Comparison of ENCODE assay signal across 10 mouse cellular contexts in the genomic region with DNA sequence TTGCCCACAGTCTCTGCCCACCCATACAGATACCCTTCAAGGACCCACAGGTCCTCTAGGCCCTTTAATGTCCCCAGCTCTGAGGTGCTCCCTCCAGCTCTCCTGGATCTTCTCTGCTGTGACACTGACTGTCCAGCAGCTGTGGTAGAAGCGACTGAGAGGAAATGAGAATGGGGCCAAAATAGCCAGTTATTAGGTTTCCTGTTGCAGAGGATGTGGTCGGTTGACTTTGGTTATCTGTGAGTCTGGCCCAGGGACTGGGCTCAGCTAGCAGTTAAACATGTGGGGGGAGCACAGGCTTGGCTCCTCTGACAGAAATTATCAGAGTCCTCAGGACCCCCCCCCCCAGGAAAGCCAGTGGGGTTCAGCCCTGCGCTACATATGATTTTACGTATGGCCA. TPM values are rescaled to one million over a fixed set of nuclear protein-coding genes. Genes with fewer than 3 reads are reported as not detected.
A peak's percentile ranks its signal among the peaks of the same experiment; 100 is the strongest.
DNase-seq lines count a peak whose midpoint lies in the region; ATAC-seq and TF ChIP-seq lines count a peak whose summit lies in the region.
"Had no signal": no experiment of that assay in that cellular context is flagged by ENCODE, and none has a peak within 500 bp of the region (broad histone marks: within the 10 kb centered on the region; RNA-seq: fewer than 3 reads in every experiment).

No protein-coding gene starts in this region.

- no peak overlapping the region for H3K9ac ChIP-seq in heart, postnatal 0 days (replicated peaks; ENCODE audit: low read depth, low read length)
- no peak overlapping the region for H3K9ac ChIP-seq in forebrain, postnatal 0 days
- H3K9ac ChIP-seq: embryonic facial prominence, embryonic 13.5 days; hindbrain, embryonic 15.5 days had no signal

- H3K4me1 ChIP-seq in heart, postnatal 0 days (ENCODE audit: control insufficient read depth, insufficient read depth): peaks cover 40% of the 10 kb centered on the region
- H3K4me1 ChIP-seq in forebrain, postnatal 0 days (ENCODE audit: insufficient read depth): no peaks in the 10 kb centered on the region

- no peak for TF ChIP-seq EP300 in heart, postnatal 0 days (IDR thresholded peaks at IDR 0.05; ENCODE audit: low read depth)

- no peak overlapping the region for H3K4me3 ChIP-seq in heart, postnatal 0 days (ENCODE audit: low read depth, low read length)
- no peak overlapping the region for H3K4me3 ChIP-seq in forebrain, postnatal 0 days (ENCODE audit: low read depth, low read length)
- H3K4me3 ChIP-seq: embryonic facial prominence, embryonic 13.5 days; hindbrain, embryonic 15.5 days had no signal

- ATAC-seq in heart, postnatal 0 days (ENCODE audit: insufficient read depth, low read depth): peak; percentile 50
- ATAC-seq in forebrain, postnatal 0 days: no peak

- no peak for TF ChIP-seq CTCF in heart, postnatal 0 days (IDR thresholded peaks at IDR 0.05; ENCODE audit: low read depth)
- TF ChIP-seq CTCF in forebrain, postnatal 0 days (IDR thresholded peaks at IDR 0.05; ENCODE audit: low read depth): no peak

- no peaks in the 10 kb centered on the region for H3K27me3 ChIP-seq in heart, postnatal 0 days (ENCODE audit: control insufficient read depth, insufficient read depth, low read length)
- no peaks in the 10 kb centered on the region for H3K27me3 ChIP-seq in forebrain, postnatal 0 days (ENCODE audit: insufficient read depth, low read length)
- H3K27me3 ChIP-seq: embryonic facial prominence, embryonic 13.5 days; hindbrain, embryonic 15.5 days had no signal

- peak overlapping the region; percentile 7; the same call in 1 of the 2 replicates for H3K27ac ChIP-seq in heart, postnatal 0 days (ENCODE audit: low read depth)
- no peak overlapping the region for H3K27ac ChIP-seq in forebrain, postnatal 0 days (ENCODE audit: low read depth, low read length)
- H3K27ac ChIP-seq: hindbrain, embryonic 15.5 days had no signal

- DNase-seq in adrenal gland, postnatal 14 days: peak; percentile 21
- DNase-seq in adrenal gland, postnatal 4 days (ENCODE audit: low spot score in 2 of 2): no peak
- peak; percentile 12 for DNase-seq in lung, postnatal 36 days
- DNase-seq in lung, postnatal 25 days (ENCODE audit: low spot score): no peak
- DNase-seq in heart, postnatal 0 days (ENCODE audit: low spot score): peak; percentile 40
- peak; percentile 66 to 83 for DNase-seq in natural killer cell, adult 2 months (ENCODE audit: low spot score in 2 of 2)
- no peak for DNase-seq in forebrain, postnatal 0 days
- no peak for DNase-seq in ovary, postnatal 14 days (ENCODE audit: low spot score)

- H3K9me3 ChIP-seq in heart, postnatal 0 days (replicated peaks; ENCODE audit: control insufficient read depth, low read length): 0 out of 2 replicates have a peak, but pooled peaks cover 8% of the 10 kb centered on the region
- H3K9me3 ChIP-seq in forebrain, postnatal 0 days (ENCODE audit: low read length): no peaks in the 10 kb centered on the region
- H3K9me3 ChIP-seq: embryonic facial prominence, embryonic 13.5 days had no signal

- H3K4me2 ChIP-seq in heart, postnatal 0 days (ENCODE audit: low read depth, low read length): peak overlapping the region; percentile 33; the same call in 1 of the 2 replicates
- no peak overlapping the region for H3K4me2 ChIP-seq in forebrain, postnatal 0 days (ENCODE audit: low read depth)
- H3K4me2 ChIP-seq: embryonic facial prominence, embryonic 13.5 days; hindbrain, embryonic 15.5 days had no signal

- H3K36me3 ChIP-seq in heart, postnatal 0 days (replicated peaks; ENCODE audit: control insufficient read depth, insufficient read depth, low read length): no peaks in the 10 kb centered on the region
- H3K36me3 ChIP-seq in forebrain, postnatal 0 days (ENCODE audit: insufficient read depth): no peaks in the 10 kb centered on the region
- H3K36me3 ChIP-seq: hindbrain, embryonic 15.5 days had no signal

- 63% methylated on average over 4 of the region's 4 CpGs for WGBS in heart, postnatal 0 days
- 91% methylated on average over 4 of the region's 4 CpGs for WGBS in forebrain, postnatal 0 days

RNA-seq across cellular contexts. Expression of gene Chst11, which starts 19.7 kb away (rescaled TPM):
- total RNA-seq in adrenal gland, postnatal 14 days (2021): 31.8 and 33.6 TPM in 2 replicates
- total RNA-seq in adrenal gland, postnatal 4 days (2021): 10 to 100 TPM; 27.7 to 33.0 TPM
- 6.6 and 8.9 TPM in 2 replicates for total RNA-seq in heart, postnatal 0 days (2014; rRNA removed; ENCODE audit: low replicate concordance)
- 0.57 and 0.70 TPM in 2 replicates for polyA plus RNA-seq in heart, postnatal 0 days (2015; fragmentation: Nextera tagmentation; extraction: Ambion mirVana)
- total RNA-seq in forebrain, postnatal 0 days (2014; rRNA removed): 15.7 and 20.8 TPM in 2 replicates
- polyA plus RNA-seq in forebrain, postnatal 0 days (2015; fragmentation: Nextera tagmentation; extraction: Ambion mirVana): 2.2 and 2.9 TPM in 2 replicates

Comparison
In these comparisons a context has a peak if more than half of its experiments do, and no peak if none do; other contexts are left out.
1. DNase-seq: peak in adrenal gland, postnatal 14 days (single experiment), lung, postnatal 36 days (single experiment), heart, postnatal 0 days (single experiment) and natural killer cell, adult 2 months (2 of 2); none in adrenal gland, postnatal 4 days (0 of 2), lung, postnatal 25 days (single experiment), forebrain, postnatal 0 days (single experiment) and ovary, postnatal 14 days (single experiment).